Mouse (Mus musculus): Measurements from ENCODE around the gene B3gnt9. TPM values are rescaled to one million over a fixed set of nuclear protein-coding genes. Genes with fewer than 3 reads are reported as not detected.

Gene B3gnt9
- total and polyA plus RNA-seq, 2 experiments from 2014 or later: 6.8 to 11.4 TPM

- Histone ChIP-seq H3K27me3 (ENCODE audit: insufficient read depth, low read length) (no peaks in the 10 kb centered on the region), H3K4me2 (ENCODE audit: low read depth) (no peak overlapping the region), H3K4me3 (ENCODE audit: low read depth, low read length) (no peak overlapping the region), H3K9ac (no peak overlapping the region), H3K27ac (ENCODE audit: low read depth, low read length) (no peak overlapping the region), H3K4me1 (ENCODE audit: insufficient read depth) (no peaks in the 10 kb centered on the region), H3K9me3 (ENCODE audit: low read length) (no peaks in the 10 kb centered on the region), H3K36me3 (ENCODE audit: insufficient read depth) (no peaks in the 10 kb centered on the region)
- DNase-seq: no peak
- no peak for TF ChIP-seq CTCF (IDR thresholded peaks at IDR 0.05; ENCODE audit: low read depth)
- WGBS: 93% methylated on average over 5 of the region's 5 CpGs
- no peak for ATAC-seq
These were observed 40.8 kb downstream of the B3gnt9 start for GRCm38 (mm10) chr8:105214104-105214503.

GRCm38 (mm10) chr8:105209153-105210110 lies 45.5 kb downstream of the B3gnt9 start:
- H3K4me2 ChIP-seq (ENCODE audit: low read depth): no peak overlapping the region
- no peaks in the 10 kb centered on the region for H3K27me3 ChIP-seq (ENCODE audit: insufficient read depth, low read length)
- no peaks in the 10 kb centered on the region for H3K9me3 ChIP-seq (ENCODE audit: low read length)
- TF ChIP-seq CTCF (IDR thresholded peaks at IDR 0.05; ENCODE audit: low read depth): no peak
- no peak overlapping the region for H3K27ac ChIP-seq (ENCODE audit: low read depth, low read length)
- 27% methylated on average over 1 of the region's 1 CpGs for WGBS
- H3K36me3 ChIP-seq (ENCODE audit: insufficient read depth): no peaks in the 10 kb centered on the region
- no peak for ATAC-seq
- no peak for DNase-seq
- no peak overlapping the region for H3K9ac ChIP-seq
- 0 out of 2 replicates have a peak, but pooled peaks cover 4% of the 10 kb centered on the region for H3K4me1 ChIP-seq (ENCODE audit: insufficient read depth)
- H3K4me3 ChIP-seq (ENCODE audit: low read depth, low read length): no peak overlapping the region

GRCm38 (mm10) chr8:105207675-105208273 lies 47.2 kb downstream of the B3gnt9 start:
- WGBS: 95% methylated on average over 2 of the region's 2 CpGs
- Histone ChIP-seq H3K4me2 (ENCODE audit: low read depth) (no peak overlapping the region), H3K4me1 (ENCODE audit: insufficient read depth) (0 out of 2 replicates have a peak, but pooled peaks cover 4% of the 10 kb centered on the region), H3K9me3 (ENCODE audit: low read length) (no peaks in the 10 kb centered on the region), H3K36me3 (ENCODE audit: insufficient read depth) (no peaks in the 10 kb centered on the region), H3K4me3 (ENCODE audit: low read depth, low read length) (no peak overlapping the region), H3K27ac (ENCODE audit: low read depth, low read length) (no peak overlapping the region), H3K27me3 (ENCODE audit: insufficient read depth, low read length) (no peaks in the 10 kb centered on the region), H3K9ac (no peak overlapping the region)
- DNase-seq (no peak), ATAC-seq (no peak)
- no peak for TF ChIP-seq CTCF (IDR thresholded peaks at IDR 0.05; ENCODE audit: low read depth)

GRCm38 (mm10) chr8:105206766-105207275 lies 48.1 kb downstream of the B3gnt9 start:
- TF ChIP-seq CTCF (IDR thresholded peaks at IDR 0.05; ENCODE audit: low read depth): no peak
- Histone ChIP-seq H3K27ac (ENCODE audit: low read depth, low read length) (no peak overlapping the region), H3K9me3 (ENCODE audit: low read length) (no peaks in the 10 kb centered on the region), H3K4me3 (ENCODE audit: low read depth, low read length) (no peak overlapping the region), H3K9ac (no peak overlapping the region), H3K27me3 (ENCODE audit: insufficient read depth, low read length) (no peaks in the 10 kb centered on the region), H3K36me3 (ENCODE audit: insufficient read depth) (no peaks in the 10 kb centered on the region), H3K4me1 (ENCODE audit: insufficient read depth) (0 out of 2 replicates have a peak, but pooled peaks cover 4% of the 10 kb centered on the region), H3K4me2 (ENCODE audit: low read depth) (no peak overlapping the region)
- WGBS: 37% methylated on average over 7 of the region's 7 CpGs
- DNase-seq: peak; percentile 11
- no peak for ATAC-seq

GRCm38 (mm10) chr8:105205748-105206147 lies 49.2 kb downstream of the B3gnt9 start:
- peaks cover 3% of the 10 kb centered on the region; the same call in 1 of the 2 replicates for H3K36me3 ChIP-seq (ENCODE audit: insufficient read depth)
- no peak overlapping the region for H3K4me3 ChIP-seq (ENCODE audit: low read depth, low read length)
- no peak overlapping the region for H3K27ac ChIP-seq (ENCODE audit: low read depth, low read length)
- no peak for DNase-seq
- peak; percentile 53 for ATAC-seq
- 0 out of 2 replicates have a peak, but pooled peaks cover 4% of the 10 kb centered on the region for H3K4me1 ChIP-seq (ENCODE audit: insufficient read depth)
- H3K4me2 ChIP-seq (ENCODE audit: low read depth): no peak overlapping the region
- no peak overlapping the region for H3K9ac ChIP-seq
- no peaks in the 10 kb centered on the region for H3K27me3 ChIP-seq (ENCODE audit: insufficient read depth, low read length)
- 79% methylated on average over 1 of the region's 1 CpGs for WGBS
- TF ChIP-seq CTCF (IDR thresholded peaks at IDR 0.05; ENCODE audit: low read depth): no peak
- no peaks in the 10 kb centered on the region for H3K9me3 ChIP-seq (ENCODE audit: low read length)

Other genes with a start within 250 kb of the B3gnt9 start
- gene Ces3a, start 206.6 kb downstream of the B3gnt9 start, total RNA-seq (2014; rRNA removed): not detected in 2 replicates
- not detected in 2 replicates for gene Ces3a, start 206.6 kb downstream of the B3gnt9 start, polyA plus RNA-seq (2015; fragmentation: Nextera tagmentation; extraction: Ambion mirVana)
- gene Ces3b, start 171.4 kb downstream of the B3gnt9 start, total RNA-seq (2014; rRNA removed): not detected in 2 replicates
- not detected in 2 replicates for gene Ces3b, start 171.4 kb downstream of the B3gnt9 start, polyA plus RNA-seq (2015; fragmentation: Nextera tagmentation; extraction: Ambion mirVana)
- 0.10 TPM in 1 of 2 replicates, not detected in the other for gene Ces4a, start 123.4 kb downstream of the B3gnt9 start, total RNA-seq (2014; rRNA removed)
- gene Ces4a, start 123.4 kb downstream of the B3gnt9 start, polyA plus RNA-seq (2015; fragmentation: Nextera tagmentation; extraction: Ambion mirVana): 0.05 TPM in 1 of 2 replicates, not detected in the other
- 56.4 and 65.6 TPM in 2 replicates for gene Cbfb, start 84.5 kb downstream of the B3gnt9 start, total RNA-seq (2014; rRNA removed)
- 23.5 and 29.9 TPM in 2 replicates for gene Cbfb, start 84.5 kb downstream of the B3gnt9 start, polyA plus RNA-seq (2015; fragmentation: Nextera tagmentation; extraction: Ambion mirVana)
- gene D230025D16Rik, start 30.0 kb downstream of the B3gnt9 start, total RNA-seq (2014; rRNA removed): 37.1 and 40.7 TPM in 2 replicates
- 22.0 and 25.5 TPM in 2 replicates for gene D230025D16Rik, start 30.0 kb downstream of the B3gnt9 start, polyA plus RNA-seq (2015; fragmentation: Nextera tagmentation; extraction: Ambion mirVana)
- gene Tradd, start 9.5 kb upstream of the B3gnt9 start, total RNA-seq (2014; rRNA removed): 14.7 and 23.9 TPM in 2 replicates
- gene Tradd, start 9.5 kb upstream of the B3gnt9 start, polyA plus RNA-seq (2015; fragmentation: Nextera tagmentation; extraction: Ambion mirVana): 14.0 and 20.9 TPM in 2 replicates
- 0.38 and 1.4 TPM in 2 replicates for gene Fbxl8, start 9.5 kb upstream of the B3gnt9 start, total RNA-seq (2014; rRNA removed)
- 0.85 and 1.1 TPM in 2 replicates for gene Fbxl8, start 9.5 kb upstream of the B3gnt9 start, polyA plus RNA-seq (2015; fragmentation: Nextera tagmentation; extraction: Ambion mirVana)
- 0.15 and 0.90 TPM in 2 replicates for gene Hsf4, start 14.6 kb upstream of the B3gnt9 start, total RNA-seq (2014; rRNA removed)
- 0.30 and 0.44 TPM in 2 replicates for gene Hsf4, start 14.6 kb upstream of the B3gnt9 start, polyA plus RNA-seq (2015; fragmentation: Nextera tagmentation; extraction: Ambion mirVana)
- 1.5 and 1.7 TPM in 2 replicates for gene Nol3, start 21.0 kb upstream of the B3gnt9 start, total RNA-seq (2014; rRNA removed)
- gene Nol3, start 21.0 kb upstream of the B3gnt9 start, polyA plus RNA-seq (2015; fragmentation: Nextera tagmentation; extraction: Ambion mirVana): 3.0 and 4.3 TPM in 2 replicates
- gene 4931428F04Rik, start 34.7 kb upstream of the B3gnt9 start, total RNA-seq (2014; rRNA removed): 54.2 and 70.9 TPM in 2 replicates
- 124 and 146 TPM in 2 replicates for gene 4931428F04Rik, start 34.7 kb upstream of the B3gnt9 start, polyA plus RNA-seq (2015; fragmentation: Nextera tagmentation; extraction: Ambion mirVana)
- 1.8 and 2.7 TPM in 2 replicates for gene Exoc3l, start 40.9 kb upstream of the B3gnt9 start, total RNA-seq (2014; rRNA removed)
- gene Exoc3l, start 40.9 kb upstream of the B3gnt9 start, polyA plus RNA-seq (2015; fragmentation: Nextera tagmentation; extraction: Ambion mirVana): 7.0 and 7.5 TPM in 2 replicates
- 26.2 and 36.7 TPM in 2 replicates for gene E2f4, start 42.5 kb upstream of the B3gnt9 start, total RNA-seq (2014; rRNA removed)
- 30.6 and 31.6 TPM in 2 replicates for gene E2f4, start 42.5 kb upstream of the B3gnt9 start, polyA plus RNA-seq (2015; fragmentation: Nextera tagmentation; extraction: Ambion mirVana)
- 0.86 and 0.92 TPM in 2 replicates for gene Elmo3, start 50.4 kb upstream of the B3gnt9 start, total RNA-seq (2014; rRNA removed)
- 0.54 and 1.1 TPM in 2 replicates for gene Elmo3, start 50.4 kb upstream of the B3gnt9 start, polyA plus RNA-seq (2015; fragmentation: Nextera tagmentation; extraction: Ambion mirVana)
- 1.6 and 3.0 TPM in 2 replicates for gene Lrrc29, start 71.1 kb upstream of the B3gnt9 start, total RNA-seq (2014; rRNA removed)
- gene Lrrc29, start 71.1 kb upstream of the B3gnt9 start, polyA plus RNA-seq (2015; fragmentation: Nextera tagmentation; extraction: Ambion mirVana): 1.8 and 2.1 TPM in 2 replicates
- gene Tmem208, start 71.2 kb upstream of the B3gnt9 start, total RNA-seq (2014; rRNA removed): 76.4 and 109 TPM in 2 replicates
- 126 and 140 TPM in 2 replicates for gene Tmem208, start 71.2 kb upstream of the B3gnt9 start, polyA plus RNA-seq (2015; fragmentation: Nextera tagmentation; extraction: Ambion mirVana)
- gene Fhod1, start 92.8 kb upstream of the B3gnt9 start, total RNA-seq (2014; rRNA removed): 1.4 and 2.1 TPM in 2 replicates
- 0.15 and 0.30 TPM in 2 replicates for gene Fhod1, start 92.8 kb upstream of the B3gnt9 start, polyA plus RNA-seq (2015; fragmentation: Nextera tagmentation; extraction: Ambion mirVana)
- 17.5 and 17.8 TPM in 2 replicates for gene Slc9a5, start 93.7 kb upstream of the B3gnt9 start, total RNA-seq (2014; rRNA removed)
- gene Slc9a5, start 93.7 kb upstream of the B3gnt9 start, polyA plus RNA-seq (2015; fragmentation: Nextera tagmentation; extraction: Ambion mirVana): 5.6 and 7.2 TPM in 2 replicates
- gene Plekhg4, start 118.1 kb upstream of the B3gnt9 start, total RNA-seq (2014; rRNA removed): 4.2 and 4.5 TPM in 2 replicates
- 0.70 and 0.77 TPM in 2 replicates for gene Plekhg4, start 118.1 kb upstream of the B3gnt9 start, polyA plus RNA-seq (2015; fragmentation: Nextera tagmentation; extraction: Ambion mirVana)
- gene Kctd19, start 158.3 kb upstream of the B3gnt9 start, total RNA-seq (2014; rRNA removed): 0.10 and 0.15 TPM in 2 replicates
- 0.16 and 0.19 TPM in 2 replicates for gene Kctd19, start 158.3 kb upstream of the B3gnt9 start, polyA plus RNA-seq (2015; fragmentation: Nextera tagmentation; extraction: Ambion mirVana)
- 1.7 and 1.8 TPM in 2 replicates for gene Lrrc36, start 158.4 kb upstream of the B3gnt9 start, total RNA-seq (2014; rRNA removed)
- gene Lrrc36, start 158.4 kb upstream of the B3gnt9 start, polyA plus RNA-seq (2015; fragmentation: Nextera tagmentation; extraction: Ambion mirVana): 0.40 and 1.1 TPM in 2 replicates
- 66.6 and 80.6 TPM in 2 replicates for gene Tppp3, start 216.4 kb upstream of the B3gnt9 start, total RNA-seq (2014; rRNA removed)
- gene Tppp3, start 216.4 kb upstream of the B3gnt9 start, polyA plus RNA-seq (2015; fragmentation: Nextera tagmentation; extraction: Ambion mirVana): 74.6 and 106 TPM in 2 replicates
- gene Zdhhc1, start 241.7 kb upstream of the B3gnt9 start, total RNA-seq (2014; rRNA removed): 22.9 and 30.4 TPM in 2 replicates
- 16.2 and 22.7 TPM in 2 replicates for gene Zdhhc1, start 241.7 kb upstream of the B3gnt9 start, polyA plus RNA-seq (2015; fragmentation: Nextera tagmentation; extraction: Ambion mirVana)

All from forebrain, postnatal 0 days (tissue).